Mouse (Mus musculus): Measurements from ENCODE around the gene Gm49403. TPM values are rescaled to one million over a fixed set of nuclear protein-coding genes. Genes with fewer than 3 reads are reported as not detected.

The Gm49403 gene
- total RNA-seq, 1 experiment: not detected

DNA sequence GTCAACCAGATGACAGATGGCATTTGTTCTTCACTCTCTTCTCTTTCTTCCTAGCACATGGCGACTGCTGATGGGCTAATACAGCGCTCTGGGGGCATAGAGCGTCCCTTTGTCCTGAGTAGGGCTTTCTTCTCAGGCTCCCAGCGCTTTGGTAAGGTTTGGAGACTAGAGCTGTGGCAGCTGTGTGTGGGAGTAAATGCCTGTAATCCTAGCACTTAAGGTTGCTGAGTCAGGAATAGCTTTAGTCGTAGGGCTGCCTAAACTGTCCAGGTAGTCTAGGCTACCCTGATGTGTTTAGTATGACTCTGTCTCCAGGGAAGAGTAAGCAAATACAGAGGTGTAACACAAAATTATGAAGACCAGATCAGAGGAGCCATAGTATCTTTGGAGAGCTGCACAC lies 28.1 kb downstream of the Gm49403 start:
- in situ Hi-C loops (cut with MboI; ENCODE audit: low sequenced_read_pairs in 2 of 2, unreplicated experiment in 2 of 2): loop anchor here in 1 of 2 experiments (25.0 kb wide), 1 partner anchor 1700 kb away; the partner anchor contains the start of genes Ddb1 and Tkfc
- H3K9me3 ChIP-seq (ENCODE audit: control insufficient read depth, insufficient read depth, low read depth, low read length): no peaks in the 10 kb centered on the region
- H3K4me3 ChIP-seq (ENCODE audit: insufficient read depth in 1 of 2, low read depth in 1 of 2, low read length in 2 of 2, poor library complexity in 1 of 2, severe bottlenecking in 1 of 2): no peak overlapping the region
- H3K27ac ChIP-seq (ENCODE audit: insufficient read depth, low read depth, low read length, poor library complexity, severe bottlenecking): no peak overlapping the region
- H3K36me3 ChIP-seq (ENCODE audit: control insufficient read depth, insufficient read depth, low read length, poor library complexity, severe bottlenecking): peaks cover 75% of the 10 kb centered on the region
- H3K9ac ChIP-seq (ENCODE audit: insufficient read depth, low read depth, low read length, poor library complexity, severe bottlenecking): no peak overlapping the region
- TF ChIP-seq CHD2 (IDR thresholded peaks at IDR 0.05; ENCODE audit: low read depth, low read length): no peak
- TF ChIP-seq MAFK (IDR thresholded peaks at IDR 0.05; ENCODE audit: insufficient read depth, low read depth, low read length): no peak
- TF ChIP-seq ZNF384 (IDR thresholded peaks at IDR 0.05; ENCODE audit: low read depth, low read length): no peak
- TF ChIP-seq ZC3H11A (IDR thresholded peaks at IDR 0.05; ENCODE audit: borderline replicate concordance, low read depth, low read length): no peak
- no peak for TF ChIP-seq HCFC1 (IDR thresholded peaks at IDR 0.05; ENCODE audit: borderline replicate concordance, insufficient read depth, low read length)
- DNase-seq (ENCODE audit: low read depth, low spot score): no peak
- no peaks in the 10 kb centered on the region for H3K4me1 ChIP-seq (ENCODE audit: control insufficient read depth in 2 of 2, insufficient read depth in 2 of 2, low read length in 2 of 2, poor library complexity in 1 of 2)

DNA sequence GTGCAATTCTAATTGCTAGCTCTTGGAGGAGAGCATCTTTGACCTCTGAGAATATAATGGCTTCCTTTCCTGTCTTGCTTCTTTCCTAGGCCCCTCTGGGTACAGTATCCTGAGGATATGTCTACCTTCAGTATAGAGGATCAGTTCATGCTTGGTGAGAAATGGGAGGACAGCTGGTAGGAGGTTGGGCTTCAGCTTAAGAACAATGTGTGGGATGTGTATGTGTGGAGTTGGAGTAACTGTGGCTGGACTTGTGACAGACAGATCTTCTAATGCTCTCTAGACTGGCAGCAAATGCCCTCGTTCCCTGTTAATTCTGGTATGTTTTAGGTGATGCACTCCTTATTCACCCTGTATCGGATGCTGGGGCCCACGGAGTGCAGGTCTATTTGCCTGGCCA lies 30.5 kb downstream of the Gm49403 start:
- Histone ChIP-seq H3K9me3 (ENCODE audit: control insufficient read depth, insufficient read depth, low read depth, low read length) (no peaks in the 10 kb centered on the region), H3K4me1 (ENCODE audit: control insufficient read depth in 2 of 2, insufficient read depth in 2 of 2, low read length in 2 of 2, poor library complexity in 1 of 2) (no peaks in the 10 kb centered on the region), H3K27ac (ENCODE audit: insufficient read depth, low read depth, low read length, poor library complexity, severe bottlenecking) (no peak overlapping the region), H3K4me3 (ENCODE audit: insufficient read depth in 1 of 2, low read depth in 1 of 2, low read length in 2 of 2, poor library complexity in 1 of 2, severe bottlenecking in 1 of 2) (no peak overlapping the region), H3K9ac (ENCODE audit: insufficient read depth, low read depth, low read length, poor library complexity, severe bottlenecking) (no peak overlapping the region), H3K36me3 (ENCODE audit: control insufficient read depth, insufficient read depth, low read length, poor library complexity, severe bottlenecking) (peaks cover 53% of the 10 kb centered on the region)
- no peak for DNase-seq (ENCODE audit: low read depth, low spot score)
- TF ChIP-seq HCFC1 (IDR thresholded peaks at IDR 0.05; ENCODE audit: borderline replicate concordance, insufficient read depth, low read length) (no peak), MAFK (IDR thresholded peaks at IDR 0.05; ENCODE audit: insufficient read depth, low read depth, low read length) (no peak), ZNF384 (IDR thresholded peaks at IDR 0.05; ENCODE audit: low read depth, low read length) (no peak), ZC3H11A (IDR thresholded peaks at IDR 0.05; ENCODE audit: borderline replicate concordance, low read depth, low read length) (no peak), CHD2 (IDR thresholded peaks at IDR 0.05; ENCODE audit: low read depth, low read length) (no peak)
- in situ Hi-C loops (cut with MboI; ENCODE audit: low sequenced_read_pairs in 2 of 2, unreplicated experiment in 2 of 2): loop anchor here in 1 of 2 experiments (25.0 kb wide), 1 partner anchor 1698 kb away; the partner anchor contains the start of genes Ddb1 and Tkfc

DNA sequence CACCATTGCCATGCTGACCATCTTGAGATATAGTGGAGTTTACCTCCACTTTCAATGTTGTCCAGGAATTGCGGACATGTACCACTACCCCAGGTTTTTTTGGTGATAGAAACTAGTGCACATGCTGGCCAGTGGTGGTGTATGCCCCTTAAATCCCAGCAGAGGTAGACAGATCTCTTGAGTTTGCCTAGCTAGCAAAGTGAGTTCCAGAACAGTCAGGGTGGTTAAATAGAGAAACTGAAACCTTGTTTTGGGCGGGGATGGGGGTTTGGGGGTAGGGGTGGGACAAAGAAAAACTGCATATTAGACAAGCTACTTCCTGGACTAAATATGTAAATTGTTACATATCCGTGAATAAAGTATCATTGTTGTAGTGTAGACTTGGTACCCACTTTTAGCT lies 35.3 kb downstream of the Gm49403 start:
- H3K9ac ChIP-seq (ENCODE audit: insufficient read depth, low read depth, low read length, poor library complexity, severe bottlenecking): no peak overlapping the region
- no peak for DNase-seq (ENCODE audit: low read depth, low spot score)
- peaks cover 18% of the 10 kb centered on the region for H3K36me3 ChIP-seq (ENCODE audit: control insufficient read depth, insufficient read depth, low read length, poor library complexity, severe bottlenecking)
- H3K9me3 ChIP-seq (ENCODE audit: control insufficient read depth, insufficient read depth, low read depth, low read length): no peaks in the 10 kb centered on the region
- H3K4me3 ChIP-seq (ENCODE audit: insufficient read depth in 1 of 2, low read depth in 1 of 2, low read length in 2 of 2, poor library complexity in 1 of 2, severe bottlenecking in 1 of 2): no peak overlapping the region
- H3K27ac ChIP-seq (ENCODE audit: insufficient read depth, low read depth, low read length, poor library complexity, severe bottlenecking): no peak overlapping the region
- peaks cover 0 to 3% of the 10 kb centered on the region in 2 experiments; a peak in 1 of 4 replicates for H3K4me1 ChIP-seq (ENCODE audit: control insufficient read depth in 2 of 2, insufficient read depth in 2 of 2, low read length in 2 of 2, poor library complexity in 1 of 2)
- TF ChIP-seq HCFC1 (IDR thresholded peaks at IDR 0.05; ENCODE audit: borderline replicate concordance, insufficient read depth, low read length) (no peak), ZC3H11A (IDR thresholded peaks at IDR 0.05; ENCODE audit: borderline replicate concordance, low read depth, low read length) (no peak), MAFK (IDR thresholded peaks at IDR 0.05; ENCODE audit: insufficient read depth, low read depth, low read length) (no peak), CHD2 (IDR thresholded peaks at IDR 0.05; ENCODE audit: low read depth, low read length) (no peak), ZNF384 (IDR thresholded peaks at IDR 0.05; ENCODE audit: low read depth, low read length) (no peak)
- in situ Hi-C loops (cut with MboI; ENCODE audit: low sequenced_read_pairs in 2 of 2, unreplicated experiment in 2 of 2): loop anchor here in 1 of 2 experiments (25.0 kb wide), 1 partner anchor 1693 kb away; the partner anchor contains the start of genes Ddb1 and Tkfc

DNA sequence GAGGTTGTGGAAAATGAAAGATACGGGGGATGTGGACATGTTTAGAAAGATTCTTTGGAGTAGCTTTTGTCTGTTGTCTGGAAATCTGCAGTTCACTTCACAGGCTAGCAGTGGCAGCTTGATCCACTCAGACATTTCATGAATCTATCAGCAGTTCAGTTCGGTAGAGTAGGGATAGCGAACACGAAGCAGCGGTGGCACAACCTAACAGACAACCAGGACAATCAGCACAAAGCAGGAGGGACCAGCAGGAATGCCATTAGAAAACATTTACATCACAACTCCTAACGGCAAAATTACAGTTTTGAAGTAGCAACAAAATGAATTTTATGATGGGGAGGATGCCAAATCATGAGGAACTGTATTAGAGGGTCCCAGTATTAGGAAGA lies 35.9 kb downstream of the Gm49403 start:
- peak overlapping the region; percentile 94 to 96; a peak in 3 of 4 replicates for H3K4me3 ChIP-seq (ENCODE audit: insufficient read depth in 1 of 2, low read depth in 1 of 2, low read length in 2 of 2, poor library complexity in 1 of 2, severe bottlenecking in 1 of 2)
- no peak for DNase-seq (ENCODE audit: low read depth, low spot score)
- H3K27ac ChIP-seq (ENCODE audit: insufficient read depth, low read depth, low read length, poor library complexity, severe bottlenecking): no peak overlapping the region; the same call in 1 of the 2 replicates
- H3K9ac ChIP-seq (ENCODE audit: insufficient read depth, low read depth, low read length, poor library complexity, severe bottlenecking): peak overlapping the region; percentile 64; the same call in 1 of the 2 replicates
- H3K9me3 ChIP-seq (ENCODE audit: control insufficient read depth, insufficient read depth, low read depth, low read length): no peaks in the 10 kb centered on the region
- H3K4me1 ChIP-seq (ENCODE audit: control insufficient read depth in 2 of 2, insufficient read depth in 2 of 2, low read length in 2 of 2, poor library complexity in 1 of 2): peaks cover 0 to 3% of the 10 kb centered on the region in 2 experiments; a peak in 1 of 4 replicates
- TF ChIP-seq CHD2 (IDR thresholded peaks at IDR 0.05; ENCODE audit: low read depth, low read length): no peak
- no peak for TF ChIP-seq MAFK (IDR thresholded peaks at IDR 0.05; ENCODE audit: insufficient read depth, low read depth, low read length)
- 0 out of 2 replicates have a peak, but pooled peaks have one; percentile 0 for TF ChIP-seq ZC3H11A (IDR thresholded peaks at IDR 0.05; ENCODE audit: borderline replicate concordance, low read depth, low read length)
- TF ChIP-seq HCFC1 (IDR thresholded peaks at IDR 0.05; ENCODE audit: borderline replicate concordance, insufficient read depth, low read length): no peak
- TF ChIP-seq ZNF384 (IDR thresholded peaks at IDR 0.05; ENCODE audit: low read depth, low read length): no peak
- H3K36me3 ChIP-seq (ENCODE audit: control insufficient read depth, insufficient read depth, low read length, poor library complexity, severe bottlenecking): peaks cover 11% of the 10 kb centered on the region
- in situ Hi-C loops (cut with MboI; ENCODE audit: low sequenced_read_pairs in 2 of 2, unreplicated experiment in 2 of 2): loop anchor here in 1 of 2 experiments (25.0 kb wide), 1 partner anchor 1693 kb away; the partner anchor contains the start of genes Ddb1 and Tkfc

Data from ES-E14 (cell line).